Mouse (Mus musculus): ENCODE measurements at regions not wholly inside any gene's neighbourhood (a gene's known extent, or its start where the extent isn't known, plus 50 kb on each side); places are given as distances from the start of the nearest gene placed in this dataset.

DNA sequence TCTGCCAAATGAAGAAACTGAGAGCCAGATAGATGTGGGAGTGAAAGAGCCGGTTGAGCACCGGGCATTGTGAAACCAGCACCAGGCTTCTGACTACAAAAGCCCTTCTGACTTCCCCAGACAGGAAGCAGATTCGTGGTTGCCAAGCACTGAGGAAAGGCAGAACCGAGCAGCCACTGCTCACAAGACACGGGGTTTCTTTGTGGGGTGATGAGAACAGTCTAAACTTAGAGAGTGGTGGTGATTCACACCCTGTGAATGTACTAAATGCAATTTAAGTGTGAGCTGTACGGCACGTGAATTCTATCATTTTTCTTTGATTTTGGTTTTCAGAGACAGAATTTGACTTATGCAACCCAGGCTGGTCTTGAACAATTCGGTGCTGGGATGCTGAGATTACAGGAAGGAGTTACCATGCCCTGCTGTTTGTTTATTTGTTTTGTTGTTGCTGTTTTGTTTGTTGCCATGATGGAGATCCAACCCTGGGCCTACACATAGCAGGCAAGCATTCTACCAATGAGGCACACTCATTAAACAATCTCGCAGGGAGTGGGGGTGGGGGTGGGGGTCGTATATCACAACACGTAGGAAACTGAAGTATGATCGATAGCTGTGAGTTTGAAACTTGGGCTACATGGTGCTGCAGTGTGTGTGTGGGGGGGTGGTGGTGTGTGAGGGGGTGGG lies 1177.0 kb downstream of the 4930447A16Rik start:
- Histone ChIP-seq H3K4me2 (ENCODE audit: low read depth, low read length) (0 out of 2 replicates have a peak overlapping the region, but pooled peaks have one; percentile 27), H3K4me1 (ENCODE audit: insufficient read depth) (no peaks in the 10 kb centered on the region), H3K9me3 (ENCODE audit: low read length) (no peaks in the 10 kb centered on the region), H3K4me3 (ENCODE audit: low read depth, low read length) (no peak overlapping the region), H3K27me3 (ENCODE audit: insufficient read depth, low read length) (no peaks in the 10 kb centered on the region), H3K36me3 (replicated peaks; ENCODE audit: insufficient read depth, low read length) (no peaks in the 10 kb centered on the region), H3K27ac (ENCODE audit: low read depth) (no peak overlapping the region), H3K9ac (replicated peaks) (no peak overlapping the region)
- DNase-seq (peak; percentile 42), ATAC-seq (peak; percentile 33; the same call in 1 of the 2 replicates)
- 31% methylated on average over 12 of the region's 12 CpGs for WGBS (ENCODE audit: insufficient replicate concordance)
- no peak for TF ChIP-seq EP300 (IDR thresholded peaks at IDR 0.05; ENCODE audit: low read depth)
- no peak for TF ChIP-seq CTCF (IDR thresholded peaks at IDR 0.05; ENCODE audit: low read depth)

DNA sequence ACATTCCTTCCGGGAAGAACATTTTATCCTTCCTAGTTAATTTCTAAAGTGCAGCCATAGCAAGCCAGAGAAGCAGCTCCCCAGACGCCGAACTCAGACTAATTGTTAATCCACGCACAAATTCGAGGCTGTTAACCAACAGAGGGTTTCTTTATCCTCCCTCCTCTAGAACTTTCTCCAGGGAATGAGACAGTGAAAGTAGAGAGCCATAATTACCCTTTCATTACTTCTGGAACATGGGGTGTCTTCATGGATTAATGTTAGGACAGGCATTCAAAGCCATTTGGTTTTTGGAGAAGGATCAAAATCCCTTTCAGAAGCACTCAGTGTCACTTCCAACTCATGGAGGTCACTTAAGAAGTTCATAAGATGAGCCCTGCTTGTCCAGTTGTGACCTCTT lies 1178.6 kb downstream of the 4930447A16Rik start:
- TF ChIP-seq CTCF (IDR thresholded peaks at IDR 0.05; ENCODE audit: low read depth) (no peak), EP300 (IDR thresholded peaks at IDR 0.05; ENCODE audit: low read depth) (no peak)
- DNase-seq (no peak), ATAC-seq (no peak)
- 76% methylated on average over 5 of the region's 5 CpGs for WGBS (ENCODE audit: insufficient replicate concordance)
- Histone ChIP-seq H3K4me2 (ENCODE audit: low read depth, low read length) (no peak overlapping the region), H3K4me3 (ENCODE audit: low read depth, low read length) (no peak overlapping the region), H3K9me3 (ENCODE audit: low read length) (no peaks in the 10 kb centered on the region), H3K27ac (ENCODE audit: low read depth) (no peak overlapping the region), H3K9ac (replicated peaks) (no peak overlapping the region), H3K4me1 (ENCODE audit: insufficient read depth) (no peaks in the 10 kb centered on the region), H3K36me3 (replicated peaks; ENCODE audit: insufficient read depth, low read length) (no peaks in the 10 kb centered on the region), H3K27me3 (ENCODE audit: insufficient read depth, low read length) (no peaks in the 10 kb centered on the region)

DNA sequence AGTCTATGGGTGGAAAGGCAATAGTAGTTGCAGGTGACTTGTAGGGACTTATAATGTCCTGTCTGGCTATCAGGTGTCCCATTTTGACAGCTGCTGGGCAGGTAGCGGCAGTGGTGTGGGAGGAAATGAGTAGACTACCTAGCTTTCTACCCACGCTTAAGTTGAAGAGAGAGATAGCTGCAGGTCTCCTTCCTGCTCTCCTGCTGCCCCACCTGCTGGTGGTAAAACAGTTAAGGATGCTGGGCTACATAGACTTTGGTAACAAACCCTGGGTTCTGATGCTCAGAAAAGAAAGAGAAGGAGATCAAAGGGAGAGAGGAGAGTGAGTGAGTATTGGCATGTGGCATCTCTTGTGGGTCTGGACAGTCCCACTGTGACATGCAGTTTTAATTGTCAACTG lies 1182.0 kb downstream of the 4930447A16Rik start:
- peak; percentile 72 for TF ChIP-seq CTCF (IDR thresholded peaks at IDR 0.05; ENCODE audit: low read depth)
- TF ChIP-seq EP300 (IDR thresholded peaks at IDR 0.05; ENCODE audit: low read depth) = no peak
- Histone ChIP-seq H3K4me2 (ENCODE audit: low read depth, low read length) (no peak overlapping the region), H3K4me3 (ENCODE audit: low read depth, low read length) (no peak overlapping the region), H3K27ac (ENCODE audit: low read depth) (no peak overlapping the region), H3K36me3 (replicated peaks; ENCODE audit: insufficient read depth, low read length) (no peaks in the 10 kb centered on the region), H3K27me3 (ENCODE audit: insufficient read depth, low read length) (no peaks in the 10 kb centered on the region), H3K4me1 (ENCODE audit: insufficient read depth) (no peaks in the 10 kb centered on the region), H3K9me3 (ENCODE audit: low read length) (no peaks in the 10 kb centered on the region), H3K9ac (replicated peaks) (no peak overlapping the region)
- DNase-seq = peak; percentile 25
- 40% methylated on average over 2 of the region's 2 CpGs for WGBS (ENCODE audit: insufficient replicate concordance)
- ATAC-seq = no peak

DNA sequence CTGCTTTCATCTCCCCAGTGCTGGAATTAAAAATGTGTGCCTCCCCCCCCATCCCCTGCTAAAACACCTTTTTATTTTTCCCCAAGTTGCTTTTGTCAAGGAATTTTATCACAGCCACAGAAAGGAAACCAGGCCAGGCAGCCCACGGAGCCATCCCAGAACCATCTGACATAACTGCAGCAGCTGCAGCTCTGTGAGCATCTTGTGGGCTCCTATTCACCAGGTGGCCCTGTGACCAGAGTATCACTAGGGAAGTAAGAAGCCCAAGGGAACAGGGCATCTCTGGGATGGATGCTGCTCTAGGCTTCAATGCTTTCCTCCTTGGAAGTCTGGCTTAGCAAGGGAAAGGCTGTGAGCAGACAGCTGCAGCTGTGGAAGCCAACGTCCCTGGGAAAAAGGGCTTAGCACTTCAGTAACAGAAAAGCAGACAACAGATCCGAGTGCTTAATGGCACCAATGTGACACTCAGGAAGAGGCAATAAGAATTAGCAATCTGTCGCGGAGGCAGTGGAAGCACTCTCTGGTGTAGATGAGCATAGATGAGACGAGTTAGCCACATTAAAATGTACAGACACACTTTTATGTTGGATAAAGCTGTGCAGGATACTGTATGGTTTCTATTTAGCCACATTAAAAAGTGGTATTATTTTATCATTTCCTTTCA lies 1183.0 kb downstream of the 4930447A16Rik start:
- H3K27ac ChIP-seq (ENCODE audit: low read depth) = no peak overlapping the region
- TF ChIP-seq CTCF (IDR thresholded peaks at IDR 0.05; ENCODE audit: low read depth) = no peak
- TF ChIP-seq EP300 (IDR thresholded peaks at IDR 0.05; ENCODE audit: low read depth) = no peak
- no peak overlapping the region for H3K4me3 ChIP-seq (ENCODE audit: low read depth, low read length)
- H3K4me1 ChIP-seq (ENCODE audit: insufficient read depth) = no peaks in the 10 kb centered on the region
- no peaks in the 10 kb centered on the region for H3K27me3 ChIP-seq (ENCODE audit: insufficient read depth, low read length)
- no peaks in the 10 kb centered on the region for H3K36me3 ChIP-seq (replicated peaks; ENCODE audit: insufficient read depth, low read length)
- ATAC-seq (no peak), DNase-seq (no peak)
- no peak overlapping the region for H3K9ac ChIP-seq (replicated peaks)
- no peaks in the 10 kb centered on the region for H3K9me3 ChIP-seq (ENCODE audit: low read length)
- 76% methylated on average over 6 of the region's 6 CpGs for WGBS (ENCODE audit: insufficient replicate concordance)
- H3K4me2 ChIP-seq (ENCODE audit: low read depth, low read length) = no peak overlapping the region

DNA sequence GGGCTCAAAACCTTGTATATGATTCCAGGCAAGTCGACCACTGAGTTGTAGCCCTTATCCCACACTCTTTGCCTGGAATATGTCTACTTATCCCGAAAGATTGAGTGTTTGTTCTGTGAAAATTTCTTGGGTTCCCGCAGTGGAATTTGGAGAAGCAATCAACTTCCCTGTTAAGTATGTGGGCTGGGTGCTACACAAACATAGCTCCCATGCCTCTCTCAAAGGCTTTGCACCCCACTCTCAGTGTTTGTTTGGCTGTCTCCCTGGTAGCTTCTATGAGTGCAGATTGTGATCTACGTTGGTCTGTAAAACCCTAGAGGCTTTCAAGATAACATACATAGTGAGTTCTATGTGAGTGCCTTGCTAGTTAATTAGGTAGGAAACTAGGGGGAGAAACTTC lies 1184.2 kb downstream of the 4930447A16Rik start:
- Histone ChIP-seq H3K27me3 (ENCODE audit: insufficient read depth, low read length) (no peaks in the 10 kb centered on the region), H3K4me2 (ENCODE audit: low read depth, low read length) (no peak overlapping the region), H3K4me1 (ENCODE audit: insufficient read depth) (no peaks in the 10 kb centered on the region), H3K9me3 (ENCODE audit: low read length) (no peaks in the 10 kb centered on the region), H3K36me3 (replicated peaks; ENCODE audit: insufficient read depth, low read length) (no peaks in the 10 kb centered on the region), H3K27ac (ENCODE audit: low read depth) (no peak overlapping the region), H3K9ac (replicated peaks) (no peak overlapping the region), H3K4me3 (ENCODE audit: low read depth, low read length) (no peak overlapping the region)
- 83% methylated on average over 4 of the region's 4 CpGs for WGBS (ENCODE audit: insufficient replicate concordance)
- TF ChIP-seq CTCF (IDR thresholded peaks at IDR 0.05; ENCODE audit: low read depth) (no peak), EP300 (IDR thresholded peaks at IDR 0.05; ENCODE audit: low read depth) (no peak)
- ATAC-seq (no peak), DNase-seq (no peak)
